Mouse (Mus musculus): ENCODE data around the gene Nr1i3. TPM values are rescaled to one million over a fixed set of nuclear protein-coding genes. Genes with fewer than 3 reads are reported as not detected.

The Nr1i3 gene
- polyA plus RNA-seq, 1 experiment from 2014 or later: 0.89 TPM

Other genes starting within 250 kb of the Nr1i3 start
- gene Fcgr2b, start 237.4 kb upstream of the Nr1i3 start, polyA plus RNA-seq (2015; fragmentation: Nextera tagmentation; extraction: Ambion mirVana): 2.6 and 3.9 TPM in 2 replicates
- 0.87 and 1.3 TPM in 2 replicates for gene Fcgr4, start 195.1 kb upstream of the Nr1i3 start, polyA plus RNA-seq (2015; fragmentation: Nextera tagmentation; extraction: Ambion mirVana)
- 8.8 and 9.0 TPM in 2 replicates for gene Fcgr3, start 149.0 kb upstream of the Nr1i3 start, polyA plus RNA-seq (2015; fragmentation: Nextera tagmentation; extraction: Ambion mirVana)
- 2.9 and 3.0 TPM in 2 replicates for gene Cfap126, start 100.1 kb upstream of the Nr1i3 start, polyA plus RNA-seq (2015; fragmentation: Nextera tagmentation; extraction: Ambion mirVana)
- gene Sdhc, start 63.4 kb upstream of the Nr1i3 start, polyA plus RNA-seq (2015; fragmentation: Nextera tagmentation; extraction: Ambion mirVana): 340 TPM in 2 replicates
- 0.57 and 0.68 TPM in 2 replicates for gene Mpz, start 63.3 kb upstream of the Nr1i3 start, polyA plus RNA-seq (2015; fragmentation: Nextera tagmentation; extraction: Ambion mirVana)
- gene Pcp4l1, start 17.7 kb upstream of the Nr1i3 start, polyA plus RNA-seq (2015; fragmentation: Nextera tagmentation; extraction: Ambion mirVana): 3.7 and 5.1 TPM in 2 replicates
- 40.6 and 44.1 TPM in 2 replicates for gene Tomm40l, start 8.5 kb downstream of the Nr1i3 start, polyA plus RNA-seq (2015; fragmentation: Nextera tagmentation; extraction: Ambion mirVana)
- 22.4 and 32.2 TPM in 2 replicates for gene Apoa2, start 11.1 kb downstream of the Nr1i3 start, polyA plus RNA-seq (2015; fragmentation: Nextera tagmentation; extraction: Ambion mirVana)
- 35.0 and 37.2 TPM in 2 replicates for gene Fcer1g, start 20.4 kb downstream of the Nr1i3 start, polyA plus RNA-seq (2015; fragmentation: Nextera tagmentation; extraction: Ambion mirVana)
- 13.4 and 15.2 TPM in 2 replicates for gene Adamts4, start 36.5 kb downstream of the Nr1i3 start, polyA plus RNA-seq (2015; fragmentation: Nextera tagmentation; extraction: Ambion mirVana)
- 311 and 368 TPM in 2 replicates for gene Ndufs2, start 37.4 kb downstream of the Nr1i3 start, polyA plus RNA-seq (2015; fragmentation: Nextera tagmentation; extraction: Ambion mirVana)
- 92.2 and 99.1 TPM in 2 replicates for gene B4galt3, start 56.4 kb downstream of the Nr1i3 start, polyA plus RNA-seq (2015; fragmentation: Nextera tagmentation; extraction: Ambion mirVana)
- 69.2 and 77.2 TPM in 2 replicates for gene Ppox, start 67.2 kb downstream of the Nr1i3 start, polyA plus RNA-seq (2015; fragmentation: Nextera tagmentation; extraction: Ambion mirVana)
- gene Usp21, start 74.0 kb downstream of the Nr1i3 start, polyA plus RNA-seq (2015; fragmentation: Nextera tagmentation; extraction: Ambion mirVana): 101 and 103 TPM in 2 replicates
- gene Ufc1, start 81.1 kb downstream of the Nr1i3 start, polyA plus RNA-seq (2015; fragmentation: Nextera tagmentation; extraction: Ambion mirVana): 102 and 111 TPM in 2 replicates
- gene Dedd, start 115.2 kb downstream of the Nr1i3 start, polyA plus RNA-seq (2015; fragmentation: Nextera tagmentation; extraction: Ambion mirVana): 57.0 and 59.5 TPM in 2 replicates
- 60.6 and 63.3 TPM in 2 replicates for gene Nit1, start 131.7 kb downstream of the Nr1i3 start, polyA plus RNA-seq (2015; fragmentation: Nextera tagmentation; extraction: Ambion mirVana)
- gene Pfdn2, start 131.7 kb downstream of the Nr1i3 start, polyA plus RNA-seq (2015; fragmentation: Nextera tagmentation; extraction: Ambion mirVana): 99.2 and 103 TPM in 2 replicates
- 4.2 and 4.3 TPM in 2 replicates for gene Klhdc9, start 146.8 kb downstream of the Nr1i3 start, polyA plus RNA-seq (2015; fragmentation: Nextera tagmentation; extraction: Ambion mirVana)
- 4.7 and 4.8 TPM in 2 replicates for gene Nectin4, start 156.1 kb downstream of the Nr1i3 start, polyA plus RNA-seq (2015; fragmentation: Nextera tagmentation; extraction: Ambion mirVana)
- gene Arhgap30, start 175.0 kb downstream of the Nr1i3 start, polyA plus RNA-seq (2015; fragmentation: Nextera tagmentation; extraction: Ambion mirVana): 1.1 and 1.6 TPM in 2 replicates
- 84.8 and 90.9 TPM in 2 replicates for gene Usf1, start 197.3 kb downstream of the Nr1i3 start, polyA plus RNA-seq (2015; fragmentation: Nextera tagmentation; extraction: Ambion mirVana)
- 6.6 and 7.0 TPM in 2 replicates for gene Tstd1, start 204.9 kb downstream of the Nr1i3 start, polyA plus RNA-seq (2015; fragmentation: Nextera tagmentation; extraction: Ambion mirVana)
- gene F11r, start 223.6 kb downstream of the Nr1i3 start, polyA plus RNA-seq (2015; fragmentation: Nextera tagmentation; extraction: Ambion mirVana): 156 and 167 TPM in 2 replicates

Measured in kidney, embryonic 16.5 days (tissue).